Mouse (Mus musculus) MEL (cell line): ENCODE data around the gene Fbn1. TPM values are rescaled to one million over a fixed set of nuclear protein-coding genes. Genes with fewer than 3 reads are reported as not detected.

Source experiments
- DNase-seq: peaks from one replicate; pipeline ENCODE4 v3.0.0; 2011; ENCODE audit warnings: low read depth, low spot score
- H3K27ac ChIP-seq: 2 replicates; pipeline ENCODE4 v1.5.1; 2012; ENCODE audit warnings: low read depth, mild to moderate bottlenecking, control low read depth, low read length, moderate library complexity; ENCODE audit not compliant: control insufficient read depth
- H3K27me3 ChIP-seq, 2 experiments: fragments of 150-350 bp in 1 of 2; sonication (generic) in 1 of 2; 2 replicates each; pipeline ENCODE4 v1.6.1; 2012; ENCODE audit warnings: low read length in 2 of 2, mild to moderate bottlenecking in 2 of 2, improper control_type of control experiment in 1 of 2, moderate library complexity in 1 of 2; ENCODE audit not compliant: insufficient read depth in 2 of 2, control insufficient read depth in 1 of 2
- H3K36me3 ChIP-seq, 2 experiments: 2 replicates each; pipeline ENCODE4 v1.6.1; 2012 to 2014; ENCODE audit warnings: low read length in 2 of 2, improper control_type of control experiment in 1 of 2, inconsistent platforms in 1 of 2, mild to moderate bottlenecking in 1 of 2; ENCODE audit not compliant: insufficient read depth in 2 of 2, control insufficient read depth in 1 of 2
- H3K4me1 ChIP-seq, 2 experiments: fragments of 150-350 bp in 1 of 2; sonication (generic) in 1 of 2; 2 replicates each; pipeline ENCODE4 v1.6.1; 2012; ENCODE audit warnings: low read length in 2 of 2, improper control_type of control experiment in 1 of 2, mild to moderate bottlenecking in 1 of 2; ENCODE audit not compliant: insufficient read depth in 2 of 2, control insufficient read depth in 1 of 2
- H3K4me3 ChIP-seq, 2 experiments: fragments of 150-350 bp in 1 of 2; sonication (generic) in 1 of 2; 2 replicates each; pipeline ENCODE4 v1.5.1; 2012; ENCODE audit warnings: low read depth in 2 of 2, low read length in 2 of 2, mild to moderate bottlenecking in 2 of 2, moderate library complexity in 2 of 2, control low read depth in 1 of 2, improper control_type of control experiment in 1 of 2; ENCODE audit not compliant: control insufficient read depth in 1 of 2, insufficient read depth in 1 of 2
- H3K79me2 ChIP-seq: 2 replicates; pipeline ENCODE4 v1.6.1; 2012; ENCODE audit warnings: mild to moderate bottlenecking, low read length, moderate library complexity; ENCODE audit not compliant: control insufficient read depth, poor library complexity, insufficient read depth
- H3K9ac ChIP-seq: 2 replicates; pipeline ENCODE4 v1.6.1; 2012; ENCODE audit warnings: low read depth, mild to moderate bottlenecking, control low read depth, low read length, moderate library complexity; ENCODE audit not compliant: control insufficient read depth, poor library complexity, severe bottlenecking
- H3K9me3 ChIP-seq: fragments of 150-350 bp; sonication (generic); replicated peaks from 2 replicates; pipeline ENCODE4 v1.6.1; 2012; ENCODE audit warnings: mild to moderate bottlenecking, low read length, improper control_type of control experiment, moderate library complexity; ENCODE audit not compliant: insufficient read depth
- CHD1 ChIP-seq: IDR thresholded peaks from 2 replicates; pipeline ENCODE4 v1.6.1; 2012; ENCODE audit warnings: low read depth, mild to moderate bottlenecking, inconsistent platforms, low read length, improper control_type of control experiment
- EP300 ChIP-seq, 2 experiments: IDR thresholded peaks; 2 replicates each; pipeline ENCODE4 v1.6.1; 2011; ENCODE audit warnings: improper control_type of control experiment in 2 of 2, low read length in 2 of 2, low read depth in 1 of 2, mild to moderate bottlenecking in 1 of 2
- ETS1 ChIP-seq: IDR thresholded peaks from 2 replicates; pipeline ENCODE4 v1.6.1; 2012; ENCODE audit warnings: low read depth, mild to moderate bottlenecking, inconsistent platforms, low read length, improper control_type of control experiment, moderate library complexity
- JUND ChIP-seq: IDR thresholded peaks from 2 replicates; pipeline ENCODE4 v1.6.1; 2011; ENCODE audit warnings: low read depth, mild to moderate bottlenecking, improper control_type of control experiment, low read length
- MAFK ChIP-seq: IDR thresholded peaks from 2 replicates; pipeline ENCODE4 v1.6.1; 2011; ENCODE audit warnings: low read depth, mild to moderate bottlenecking, low read length, improper control_type of control experiment, borderline replicate concordance
- MAZ ChIP-seq: IDR thresholded peaks from 2 replicates; pipeline ENCODE4 v1.6.1; 2012; ENCODE audit warnings: low read depth, mild to moderate bottlenecking, inconsistent platforms, low read length, improper control_type of control experiment
- NRF1 ChIP-seq: IDR thresholded peaks from 2 replicates; pipeline ENCODE4 v1.6.1; 2014; ENCODE audit warnings: low read depth, mild to moderate bottlenecking, inconsistent platforms, low read length, improper control_type of control experiment, moderate library complexity; ENCODE audit not compliant: poor library complexity, insufficient read depth, severe bottlenecking
- POLR2AphosphoS5 ChIP-seq: IDR thresholded peaks from 2 replicates; pipeline ENCODE4 v1.6.1; 2012; ENCODE audit warnings: low read depth, borderline replicate concordance, mild to moderate bottlenecking, inconsistent platforms, low read length, moderate library complexity, mixed read lengths
- SMC3 ChIP-seq: IDR thresholded peaks from 2 replicates; pipeline ENCODE4 v1.6.1; 2011; ENCODE audit warnings: low read depth, low read length, improper control_type of control experiment
- TCF12 ChIP-seq: IDR thresholded peaks from 2 replicates; pipeline ENCODE4 v1.6.1; 2014; ENCODE audit warnings: low read depth, mild to moderate bottlenecking, inconsistent platforms, low read length, improper control_type of control experiment, moderate library complexity
- USF2 ChIP-seq, 2 experiments: IDR thresholded peaks; 2 replicates each; pipeline ENCODE4 v1.6.1; 2011 to 2012; ENCODE audit warnings: improper control_type of control experiment in 2 of 2, low read length in 2 of 2, borderline replicate concordance in 1 of 2, inconsistent platforms in 1 of 2, low read depth in 1 of 2, mild to moderate bottlenecking in 1 of 2; ENCODE audit not compliant: insufficient read depth in 1 of 2
- ZNF384 ChIP-seq: IDR thresholded peaks from 2 replicates; pipeline ENCODE4 v1.6.1; 2012; ENCODE audit warnings: low read depth, mild to moderate bottlenecking, inconsistent platforms, low read length, improper control_type of control experiment
- polyA plus RNA-seq, 2 experiments: library from polyadenylated mRNA; stranded (reverse) in 1 of 2; unstranded in 1 of 2; fragments of >175 nt in 1 of 2; fragments of >200 nt in 1 of 2; gene quantifications; 2 replicates each; pipeline versions ENCODE4 v1.2.1 to v1.2.4; 2012; ENCODE audit warnings: low replicate concordance in 2 of 2, low read depth in 1 of 2; ENCODE audit not compliant: insufficient read length in 2 of 2, insufficient read depth in 1 of 2, missing spikeins in 1 of 2
- total RNA-seq: library from RNA; depleted of rRNA; stranded (reverse); fragments of 300-350 nt; gene quantifications from 2 replicates; pipeline ENCODE4 v1.2.3, GENCODE M21; 2012

Fbn1 gene
- total and polyA plus RNA-seq, 3 experiments: 0.01 TPM; not detected in 2

GRCm38 (mm10) chr2:125318371-125319061 is 189.3 kb downstream of the Fbn1 start:
- Histone ChIP-seq H3K4me1 (no peaks in the 10 kb centered on the region; a peak in 1 of 4 replicates), H3K27me3 (no peaks in the 10 kb centered on the region; a peak in 1 of 4 replicates), H3K79me2 (no peaks in the 10 kb centered on the region), H3K4me3 (no peak overlapping the region), H3K27ac (no peak overlapping the region), H3K36me3 (no peaks in the 10 kb centered on the region), H3K9ac (no peak overlapping the region), H3K9me3 (no peaks in the 10 kb centered on the region)
- TF ChIP-seq ZNF384 (no peak), SMC3 (no peak), ETS1 (no peak), USF2 (IDR thresholded peaks at IDR 0.05; ENCODE audit: borderline replicate concordance in 1 of 2, insufficient read depth in 1 of 2, low read depth in 1 of 2, low read length in 2 of 2) (no peak)
- DNase-seq: no peak

DNA sequence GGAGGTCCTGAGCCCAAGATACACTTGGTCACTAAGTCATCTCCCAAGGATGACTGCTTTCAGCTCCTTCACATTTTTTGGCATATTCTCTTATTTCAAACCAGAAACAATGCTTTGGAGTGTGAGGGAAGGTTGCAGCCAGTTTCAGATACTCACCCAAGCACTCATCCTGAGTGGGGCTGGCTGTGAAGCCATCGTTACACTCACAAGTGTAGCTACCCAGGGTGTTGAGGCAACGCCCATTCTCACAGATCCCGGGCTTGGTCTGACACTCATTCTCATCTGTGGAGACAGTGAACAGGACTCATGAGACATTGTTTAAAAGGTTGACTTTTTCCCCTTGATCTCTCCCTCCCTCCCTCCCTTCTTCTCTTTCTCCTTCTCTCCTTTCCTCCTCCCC is 192.6 kb downstream of the Fbn1 start:
- no peak overlapping the region for H3K27ac ChIP-seq
- H3K27me3 ChIP-seq: no peaks in the 10 kb centered on the region; a peak in 1 of 4 replicates
- no peak overlapping the region for H3K9ac ChIP-seq
- H3K4me3 ChIP-seq: no peak overlapping the region
- no peaks in the 10 kb centered on the region for H3K9me3 ChIP-seq
- no peaks in the 10 kb centered on the region for H3K36me3 ChIP-seq
- TF ChIP-seq SMC3 (no peak), CHD1 (no peak), MAFK (no peak), MAZ (no peak), TCF12 (no peak), POLR2AphosphoS5 (no peak), JUND (no peak), NRF1 (no peak)
- no peak for DNase-seq
- no peaks in the 10 kb centered on the region for H3K79me2 ChIP-seq
- H3K4me1 ChIP-seq: no peaks in the 10 kb centered on the region; a peak in 1 of 4 replicates

DNA sequence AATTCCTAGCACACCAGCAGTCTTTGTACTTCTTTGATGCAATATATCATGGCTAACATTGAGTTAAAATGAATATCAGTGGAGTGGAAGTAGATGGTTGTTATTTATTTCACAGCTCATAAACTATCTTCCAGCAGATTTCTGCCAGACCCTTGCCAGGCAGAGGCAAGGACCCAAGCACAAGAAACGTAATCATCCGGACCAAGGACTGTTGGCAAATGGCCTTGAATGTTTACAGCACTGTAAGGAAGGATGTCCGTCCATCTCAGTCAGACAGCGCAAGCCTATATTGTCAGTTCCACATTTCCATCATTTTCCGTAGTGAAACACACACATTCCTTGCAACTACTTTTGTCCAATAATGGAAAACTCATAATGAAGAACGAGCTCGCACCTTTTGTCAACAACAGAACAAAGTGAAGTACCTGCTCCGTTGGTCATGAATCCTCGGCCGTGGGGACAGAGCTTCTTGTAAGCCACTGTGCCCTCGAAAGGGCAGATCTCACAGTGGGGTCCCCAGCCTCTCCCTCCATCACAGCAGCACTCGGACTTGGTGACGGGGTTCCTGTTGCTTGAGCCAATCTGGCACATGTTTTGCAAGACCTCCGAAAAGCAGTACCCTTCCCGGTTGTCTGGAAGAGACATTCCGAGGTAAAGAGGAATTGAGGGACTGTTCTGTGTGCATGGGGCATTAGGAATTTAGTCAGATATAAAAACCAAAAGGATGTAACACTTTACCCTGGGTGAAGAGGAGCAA is 193.4 kb downstream of the Fbn1 start:
- no peaks in the 10 kb centered on the region; a peak in 1 of 4 replicates for H3K4me1 ChIP-seq
- TF ChIP-seq EP300 (IDR thresholded peaks at IDR 0.05; ENCODE audit: low read depth in 1 of 2, low read length in 2 of 2) (no peak), TCF12 (no peak)
- no peak for DNase-seq
- no peaks in the 10 kb centered on the region for H3K79me2 ChIP-seq
- H3K27me3 ChIP-seq: no peaks in the 10 kb centered on the region; a peak in 1 of 4 replicates
- no peaks in the 10 kb centered on the region for H3K36me3 ChIP-seq
- H3K9ac ChIP-seq: no peak overlapping the region
- H3K9me3 ChIP-seq: no peaks in the 10 kb centered on the region
- no peak overlapping the region for H3K4me3 ChIP-seq
- H3K27ac ChIP-seq: no peak overlapping the region
